Mouse (Mus musculus): ENCODE data around the gene Nanos1.

DNA sequence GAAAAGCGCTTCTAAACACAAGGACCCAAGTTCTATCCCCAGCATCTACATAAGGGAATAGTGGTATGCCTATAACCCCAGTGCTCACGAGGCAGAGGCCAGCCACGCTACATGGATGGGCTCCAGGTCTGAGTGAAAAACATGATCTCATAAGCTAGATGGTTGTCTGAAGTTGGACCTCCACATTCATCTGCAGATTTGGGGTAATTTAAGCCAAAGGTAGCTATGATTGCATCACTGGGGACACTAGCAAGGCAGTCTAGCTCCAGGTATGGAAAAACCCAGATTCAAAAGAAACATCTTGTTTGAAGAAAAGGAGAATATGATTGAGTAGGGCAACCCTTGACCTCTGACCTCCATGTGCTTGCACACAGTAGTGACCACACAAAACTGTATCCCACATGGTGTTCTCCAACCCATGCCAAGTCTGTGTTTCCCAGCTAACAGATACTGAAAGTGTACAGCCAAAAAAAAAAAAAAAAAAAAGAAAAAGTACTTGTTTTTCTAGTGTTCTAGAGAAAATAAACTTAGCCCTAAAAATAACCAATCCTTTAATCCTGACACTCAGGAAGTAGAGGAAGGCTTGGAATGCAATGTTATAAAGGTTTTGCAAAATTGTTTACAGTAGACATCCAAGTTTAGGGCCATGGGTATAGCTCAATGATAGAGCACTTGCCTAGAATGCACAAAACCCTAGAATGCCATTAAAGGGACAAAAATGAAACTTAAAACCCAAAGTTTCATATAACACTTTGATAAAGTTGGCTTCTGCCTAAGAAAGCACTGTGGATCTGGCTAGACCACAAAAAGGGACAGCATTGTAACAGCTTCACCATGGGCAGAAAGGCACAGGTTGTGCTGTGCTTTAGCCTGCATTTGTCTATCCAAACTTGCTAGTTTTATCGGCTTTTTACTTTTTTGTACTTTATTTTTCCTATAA, 3.4 kb downstream of the Nanos1 start:
- TF ChIP-seq CTCF (IDR thresholded peaks at IDR 0.05; ENCODE audit: control insufficient read depth, insufficient read depth, low read length), result no peak
- no peak for TF ChIP-seq POLR2A (IDR thresholded peaks at IDR 0.05; ENCODE audit: borderline replicate concordance, control insufficient read depth, low read depth, low read length)
